Mouse (Mus musculus): ENCODE measurements around the gene Hnrnpu. TPM values are rescaled to one million over a fixed set of nuclear protein-coding genes. Genes with fewer than 3 reads are reported as not detected.

Gene Hnrnpu
- polyA plus RNA-seq, 1 experiment from 2014 or later: 239 TPM

GRCm38 (mm10) chr1:178329946-178330345, 7.7 kb downstream of the Hnrnpu start:
- Histone ChIP-seq H3K4me3 (ENCODE audit: low read length) (no peak overlapping the region), H3K4me1 (replicated peaks; ENCODE audit: control insufficient read depth, insufficient read depth, low read length) (peaks cover 13% of the 10 kb centered on the region), H3K4me2 (ENCODE audit: low read depth, low read length) (no peak overlapping the region), H3K9ac (ENCODE audit: low read length) (no peak overlapping the region), H3K27me3 (ENCODE audit: control insufficient read depth, insufficient read depth, low read depth, low read length) (no peaks in the 10 kb centered on the region), H3K27ac (ENCODE audit: low read length) (no peak overlapping the region), H3K36me3 (ENCODE audit: control insufficient read depth, insufficient read depth, low read length) (peaks cover 52% of the 10 kb centered on the region), H3K9me3 (ENCODE audit: control insufficient read depth, low read length) (no peaks in the 10 kb centered on the region)
- WGBS: 59% methylated on average over 6 of the region's 6 CpGs
- ATAC-seq (ENCODE audit: low read depth): no peak

GRCm38 (mm10) chr1:178329017-178329416, 8.6 kb downstream of the Hnrnpu start:
- Histone ChIP-seq H3K9ac (ENCODE audit: low read length) (no peak overlapping the region), H3K36me3 (ENCODE audit: control insufficient read depth, insufficient read depth, low read length) (peaks cover 54% of the 10 kb centered on the region), H3K27me3 (ENCODE audit: control insufficient read depth, insufficient read depth, low read depth, low read length) (no peaks in the 10 kb centered on the region), H3K4me2 (ENCODE audit: low read depth, low read length) (no peak overlapping the region), H3K4me3 (ENCODE audit: low read length) (no peak overlapping the region), H3K27ac (ENCODE audit: low read length) (no peak overlapping the region), H3K9me3 (ENCODE audit: control insufficient read depth, low read length) (no peaks in the 10 kb centered on the region), H3K4me1 (replicated peaks; ENCODE audit: control insufficient read depth, insufficient read depth, low read length) (peaks cover 10% of the 10 kb centered on the region)
- WGBS: 62% methylated on average over 5 of the region's 5 CpGs
- ATAC-seq (ENCODE audit: low read depth): no peak

- Histone ChIP-seq H3K4me1 (replicated peaks; ENCODE audit: control insufficient read depth, insufficient read depth, low read length) (no peaks in the 10 kb centered on the region; the same call in 1 of the 2 replicates), H3K27me3 (ENCODE audit: control insufficient read depth, insufficient read depth, low read depth, low read length) (no peaks in the 10 kb centered on the region), H3K4me2 (ENCODE audit: low read depth, low read length) (no peak overlapping the region), H3K36me3 (ENCODE audit: control insufficient read depth, insufficient read depth, low read length) (peaks cover 52% of the 10 kb centered on the region), H3K27ac (ENCODE audit: low read length) (no peak overlapping the region), H3K9me3 (ENCODE audit: control insufficient read depth, low read length) (no peaks in the 10 kb centered on the region), H3K4me3 (ENCODE audit: low read length) (no peak overlapping the region), H3K9ac (ENCODE audit: low read length) (no peak overlapping the region)
- no peak for ATAC-seq (ENCODE audit: low read depth)
- WGBS: 75% methylated on average over 1 of the region's 1 CpGs
Measured at GRCm38 (mm10) chr1:178326950-178327349, 10.6 kb downstream of the Hnrnpu start.

GRCm38 (mm10) chr1:178326357-178326756, 11.2 kb downstream of the Hnrnpu start:
- no peak overlapping the region for H3K9ac ChIP-seq (ENCODE audit: low read length)
- 76% methylated on average over 1 of the region's 1 CpGs for WGBS
- no peak overlapping the region for H3K27ac ChIP-seq (ENCODE audit: low read length)
- ATAC-seq (ENCODE audit: low read depth): no peak
- no peaks in the 10 kb centered on the region for H3K27me3 ChIP-seq (ENCODE audit: control insufficient read depth, insufficient read depth, low read depth, low read length)
- no peaks in the 10 kb centered on the region for H3K9me3 ChIP-seq (ENCODE audit: control insufficient read depth, low read length)
- peaks cover 52% of the 10 kb centered on the region for H3K36me3 ChIP-seq (ENCODE audit: control insufficient read depth, insufficient read depth, low read length)
- peaks cover 2% of the 10 kb centered on the region for H3K4me1 ChIP-seq (replicated peaks; ENCODE audit: control insufficient read depth, insufficient read depth, low read length)
- H3K4me2 ChIP-seq (ENCODE audit: low read depth, low read length): no peak overlapping the region
- no peak overlapping the region for H3K4me3 ChIP-seq (ENCODE audit: low read length)

GRCm38 (mm10) chr1:178324568-178324967, 13.0 kb downstream of the Hnrnpu start:
- no peak for ATAC-seq (ENCODE audit: low read depth)
- Histone ChIP-seq H3K36me3 (ENCODE audit: control insufficient read depth, insufficient read depth, low read length) (peaks cover 45% of the 10 kb centered on the region), H3K27ac (ENCODE audit: low read length) (no peak overlapping the region), H3K4me3 (ENCODE audit: low read length) (no peak overlapping the region), H3K9ac (ENCODE audit: low read length) (no peak overlapping the region), H3K9me3 (ENCODE audit: control insufficient read depth, low read length) (no peaks in the 10 kb centered on the region), H3K4me2 (ENCODE audit: low read depth, low read length) (no peak overlapping the region), H3K4me1 (replicated peaks; ENCODE audit: control insufficient read depth, insufficient read depth, low read length) (peaks cover 16% of the 10 kb centered on the region), H3K27me3 (ENCODE audit: control insufficient read depth, insufficient read depth, low read depth, low read length) (no peaks in the 10 kb centered on the region)
- WGBS: 96% methylated on average over 1 of the region's 1 CpGs

- Histone ChIP-seq H3K4me3 (ENCODE audit: low read length) (no peak overlapping the region), H3K36me3 (ENCODE audit: control insufficient read depth, insufficient read depth, low read length) (peaks cover 41% of the 10 kb centered on the region), H3K4me2 (ENCODE audit: low read depth, low read length) (no peak overlapping the region), H3K9ac (ENCODE audit: low read length) (no peak overlapping the region), H3K27ac (ENCODE audit: low read length) (no peak overlapping the region), H3K4me1 (replicated peaks; ENCODE audit: control insufficient read depth, insufficient read depth, low read length) (peaks cover 16% of the 10 kb centered on the region), H3K9me3 (ENCODE audit: control insufficient read depth, low read length) (no peaks in the 10 kb centered on the region), H3K27me3 (ENCODE audit: control insufficient read depth, insufficient read depth, low read depth, low read length) (no peaks in the 10 kb centered on the region)
- 79% methylated on average over 1 of the region's 1 CpGs for WGBS
- no peak for ATAC-seq (ENCODE audit: low read depth)
Measured at GRCm38 (mm10) chr1:178323235-178323634, 14.4 kb downstream of the Hnrnpu start.

GRCm38 (mm10) chr1:178321730-178322357, 15.8 kb downstream of the Hnrnpu start:
- H3K9me3 ChIP-seq (ENCODE audit: control insufficient read depth, low read length): no peaks in the 10 kb centered on the region
- no peaks in the 10 kb centered on the region for H3K27me3 ChIP-seq (ENCODE audit: control insufficient read depth, insufficient read depth, low read depth, low read length)
- H3K4me3 ChIP-seq (ENCODE audit: low read length): no peak overlapping the region
- H3K36me3 ChIP-seq (ENCODE audit: control insufficient read depth, insufficient read depth, low read length): peaks cover 34% of the 10 kb centered on the region
- H3K27ac ChIP-seq (ENCODE audit: low read length): no peak overlapping the region
- peaks cover 16% of the 10 kb centered on the region for H3K4me1 ChIP-seq (replicated peaks; ENCODE audit: control insufficient read depth, insufficient read depth, low read length)
- H3K9ac ChIP-seq (ENCODE audit: low read length): no peak overlapping the region
- 58% methylated on average over 4 of the region's 4 CpGs for WGBS
- H3K4me2 ChIP-seq (ENCODE audit: low read depth, low read length): no peak overlapping the region; the same call in 1 of the 2 replicates
- no peak for ATAC-seq (ENCODE audit: low read depth)

GRCm38 (mm10) chr1:178320723-178321590, 16.6 kb downstream of the Hnrnpu start:
- WGBS: 25% methylated on average over 5 of the region's 5 CpGs
- peaks cover 20% of the 10 kb centered on the region for H3K4me1 ChIP-seq (replicated peaks; ENCODE audit: control insufficient read depth, insufficient read depth, low read length)
- H3K9ac ChIP-seq (ENCODE audit: low read length): peak overlapping the region; percentile 86
- peaks cover 29% of the 10 kb centered on the region for H3K36me3 ChIP-seq (ENCODE audit: control insufficient read depth, insufficient read depth, low read length)
- no peak for ATAC-seq (ENCODE audit: low read depth)
- H3K27me3 ChIP-seq (ENCODE audit: control insufficient read depth, insufficient read depth, low read depth, low read length): no peaks in the 10 kb centered on the region
- peak overlapping the region; percentile 67 for H3K4me3 ChIP-seq (ENCODE audit: low read length)
- H3K27ac ChIP-seq (ENCODE audit: low read length): peak overlapping the region; percentile 99; the same call in 1 of the 2 replicates
- H3K9me3 ChIP-seq (ENCODE audit: control insufficient read depth, low read length): no peaks in the 10 kb centered on the region
- H3K4me2 ChIP-seq (ENCODE audit: low read depth, low read length): peak overlapping the region; percentile 67

- H3K4me3 ChIP-seq (ENCODE audit: low read length): peak overlapping the region; percentile 67
- H3K36me3 ChIP-seq (ENCODE audit: control insufficient read depth, insufficient read depth, low read length): peaks cover 29% of the 10 kb centered on the region
- no peak for ATAC-seq (ENCODE audit: low read depth)
- H3K9ac ChIP-seq (ENCODE audit: low read length): peak overlapping the region; percentile 86
- peaks cover 20% of the 10 kb centered on the region for H3K4me1 ChIP-seq (replicated peaks; ENCODE audit: control insufficient read depth, insufficient read depth, low read length)
- peak overlapping the region; percentile 67 for H3K4me2 ChIP-seq (ENCODE audit: low read depth, low read length)
- no peaks in the 10 kb centered on the region for H3K27me3 ChIP-seq (ENCODE audit: control insufficient read depth, insufficient read depth, low read depth, low read length)
- no peaks in the 10 kb centered on the region for H3K9me3 ChIP-seq (ENCODE audit: control insufficient read depth, low read length)
- peak overlapping the region; percentile 99 for H3K27ac ChIP-seq (ENCODE audit: low read length)
- 10% methylated on average over 8 of the region's 8 CpGs for WGBS
Measured at GRCm38 (mm10) chr1:178320038-178320722, 17.4 kb downstream of the Hnrnpu start.

Measured in lung, embryonic 16.5 days (tissue).